Comparison of ENCODE assay signal across 19 mouse cellular contexts in the genomic region with DNA sequence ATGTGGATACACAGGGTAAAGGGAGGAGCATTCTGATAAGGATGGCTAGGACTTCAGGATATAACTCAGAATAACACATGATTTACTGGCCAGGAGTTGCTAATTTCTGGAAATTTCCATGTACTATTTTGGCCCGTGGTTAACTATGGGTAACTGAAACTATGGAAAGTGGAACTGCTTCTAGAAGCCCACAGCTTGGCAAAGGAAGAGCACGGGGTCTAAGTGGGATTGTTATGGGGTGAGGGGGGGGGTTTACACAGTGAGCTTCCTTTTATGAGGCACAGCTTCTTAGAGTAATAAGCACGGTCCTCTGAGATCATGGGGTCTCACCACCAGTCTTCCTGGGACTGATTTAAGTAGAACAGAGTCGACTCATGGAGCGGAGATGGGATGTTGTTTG. TPM values are rescaled to one million over a fixed set of nuclear protein-coding genes. Genes with fewer than 3 reads are reported as not detected.
"Had no signal": no experiment of that assay in that cellular context is flagged by ENCODE, and none has a peak within 500 bp of the region (broad histone marks: within the 10 kb centered on the region; RNA-seq: fewer than 3 reads in every experiment).

No protein-coding gene starts in this region.

- ATAC-seq: liver, postnatal 0 days; lung, postnatal 0 days; midbrain, embryonic 13.5 days; midbrain, embryonic 15.5 days had no signal

- H3K9me3 ChIP-seq: liver, embryonic 15.5 days; lung, embryonic 15.5 days; megakaryocyte, embryonic 14.5 days; midbrain, embryonic 13.5 days; midbrain, embryonic 15.5 days; neural tube, embryonic 13.5 days; neural tube, embryonic 15.5 days had no signal

- DNase-seq: liver, postnatal 0 days; lung, adult 2 months; lung, postnatal 14 days; lung, postnatal 36 days; retina, postnatal 1 day; right cerebral cortex, adult 18-20 months; thymus, adult 18-20 months; thymus, postnatal 14 days; thymus, postnatal 36 days had no signal

- H3K4me1 ChIP-seq: liver, embryonic 15.5 days; lung, embryonic 15.5 days; megakaryocyte, embryonic 14.5 days; midbrain, embryonic 13.5 days; midbrain, embryonic 15.5 days; neural tube, embryonic 13.5 days; neural tube, embryonic 15.5 days had no signal

- H3K4me3 ChIP-seq: liver, embryonic 15.5 days; lung, embryonic 15.5 days; megakaryocyte, embryonic 14.5 days; midbrain, embryonic 13.5 days; midbrain, embryonic 15.5 days; neural tube, embryonic 13.5 days; neural tube, embryonic 15.5 days had no signal

- H3K36me3 ChIP-seq: liver, embryonic 15.5 days; lung, embryonic 15.5 days; midbrain, embryonic 13.5 days; midbrain, embryonic 15.5 days; neural tube, embryonic 13.5 days; neural tube, embryonic 15.5 days had no signal

- H3K27ac ChIP-seq: liver, embryonic 15.5 days; lung, embryonic 15.5 days; macrophage; midbrain, embryonic 13.5 days; midbrain, embryonic 15.5 days; neural tube, embryonic 13.5 days; neural tube, embryonic 15.5 days had no signal

- H3K27me3 ChIP-seq: liver, embryonic 15.5 days; lung, embryonic 15.5 days; midbrain, embryonic 13.5 days; midbrain, embryonic 15.5 days; neural tube, embryonic 13.5 days; neural tube, embryonic 15.5 days had no signal

- H3K9ac ChIP-seq: liver, embryonic 15.5 days; liver, postnatal 0 days; lung, embryonic 15.5 days; midbrain, embryonic 13.5 days; midbrain, embryonic 15.5 days; neural tube, embryonic 13.5 days; neural tube, embryonic 15.5 days had no signal

- H3K4me2 ChIP-seq: liver, embryonic 15.5 days; lung, embryonic 15.5 days; midbrain, embryonic 11.5 days; midbrain, embryonic 13.5 days; midbrain, embryonic 15.5 days; neural tube, embryonic 13.5 days; neural tube, embryonic 15.5 days had no signal

RNA-seq across cellular contexts. Expression of gene Tmem72, which starts 18.6 kb away (rescaled TPM):
- polyA plus RNA-seq: liver, postnatal 0 days had no signal
